Mouse (Mus musculus): ENCODE data around the gene P2rx6.
"Not testable (repeated sequence)": the region's sequence is repeated elsewhere in the genome, so short reads cannot be mapped to it uniquely, and the experiment has no call there.

Gene P2rx6

GRCm38 (mm10) chr16:17561751-17562208 is at the start of gene P2rx6:
TSS of gene P2rx6 (plus strand) at chr16:17561885.
- peak; percentile 12 to 58 for DNase-seq

DNA sequence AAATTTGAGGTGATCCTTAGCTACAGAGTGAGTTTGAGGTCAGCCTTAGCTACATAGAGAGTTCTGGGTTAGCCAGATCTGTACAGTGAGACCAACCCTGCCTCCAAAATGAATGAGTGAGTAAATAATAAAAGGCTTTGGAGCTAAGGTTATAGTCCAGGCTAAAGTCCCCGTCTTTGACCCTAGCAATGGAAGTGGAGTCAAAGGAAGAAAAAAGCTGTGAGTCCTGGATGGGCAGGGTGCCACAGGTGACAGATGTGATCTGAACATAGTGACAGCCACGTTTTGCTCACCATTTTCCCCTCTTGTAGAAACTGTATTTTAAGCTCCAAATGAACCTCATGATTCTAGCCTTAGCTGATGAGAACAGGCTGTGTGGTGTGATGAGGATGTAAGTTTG is 42.8 kb upstream of the P2rx6 start:
- peak in 1 of 2 experiments; percentile 51 for DNase-seq

DNA sequence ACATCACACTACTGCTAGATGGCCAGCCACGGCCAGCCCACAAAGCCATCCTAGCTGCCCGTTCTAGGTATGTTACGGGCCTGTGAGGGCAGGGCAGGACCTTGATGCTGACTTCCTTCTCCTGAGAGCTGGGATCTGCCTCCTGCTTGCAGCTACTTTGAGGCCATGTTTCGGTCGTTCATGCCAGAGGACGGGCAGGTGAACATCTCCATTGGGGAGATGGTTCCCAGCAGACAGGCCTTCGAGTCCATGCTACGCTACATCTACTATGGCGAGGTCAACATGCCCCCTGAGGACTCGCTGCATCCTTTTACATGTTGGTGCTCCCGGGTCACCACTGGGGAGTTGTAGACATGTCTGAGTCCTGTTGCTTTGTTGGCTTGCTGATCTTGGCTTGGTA is 37.5 kb upstream of the P2rx6 start:
- DNase-seq = no peak

GRCm38 (mm10) chr16:17525524-17525923 is 36.2 kb upstream of the P2rx6 start:
- DNase-seq = no peak

DNA sequence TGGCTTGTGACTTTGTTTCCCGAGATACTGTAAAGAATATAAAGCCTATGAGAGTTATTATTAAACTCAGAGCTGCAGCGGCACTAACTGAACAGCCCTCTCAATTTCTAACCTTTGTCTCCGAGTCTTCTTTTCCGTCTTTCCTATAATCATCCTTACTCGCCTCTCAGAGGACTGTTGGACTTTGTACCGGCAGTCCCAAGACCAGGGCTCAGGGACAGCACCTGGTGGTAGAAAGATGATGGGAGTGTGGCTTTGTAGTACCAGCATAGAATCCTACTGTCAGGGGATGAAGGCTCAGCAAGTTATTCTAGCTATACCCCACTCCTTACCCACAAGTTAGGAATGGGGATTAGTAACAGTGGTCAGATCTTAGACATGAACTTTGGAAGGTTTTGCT is 35.5 kb upstream of the P2rx6 start:
- DNase-seq = peak; percentile 51 to 73

- no peak for DNase-seq
These were observed 34.1 kb upstream of the P2rx6 start for GRCm38 (mm10) chr16:17527606-17528005.

DNA sequence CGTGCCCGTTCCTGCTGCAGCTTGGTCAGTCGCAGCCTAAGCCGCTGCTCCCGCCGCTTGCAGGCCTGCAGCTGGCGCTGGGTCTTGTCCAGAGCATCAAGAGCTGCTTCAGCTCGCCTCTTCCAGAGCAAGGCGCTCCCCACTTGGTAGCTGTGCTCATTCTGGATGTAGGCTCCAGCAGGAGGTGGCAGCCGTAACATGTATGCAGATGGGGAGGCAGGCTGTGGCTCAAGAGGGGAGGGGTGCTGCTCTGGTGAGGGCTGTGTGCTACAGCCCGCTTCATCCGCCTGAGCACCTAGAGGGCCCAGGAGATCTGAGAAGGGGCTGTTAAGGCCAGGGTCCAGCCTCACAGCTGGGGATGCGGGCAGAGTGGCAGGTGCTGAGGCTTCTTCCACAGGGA is 33.4 kb upstream of the P2rx6 start:
- no peak for DNase-seq

- DNase-seq = peak in 1 of 2 experiments; percentile 42
These were observed 31.6 kb upstream of the P2rx6 start for GRCm38 (mm10) chr16:17529981-17530586.

GRCm38 (mm10) chr16:17530640-17531288 is 30.9 kb upstream of the P2rx6 start, which contains the start of gene Thap7:
TSS of gene Thap7 (minus strand) at chr16:17531136.
- DNase-seq = peak; percentile 97 to 99

- peak; percentile 53 to 72 for DNase-seq
These were observed 29.4 kb upstream of the P2rx6 start for GRCm38 (mm10) chr16:17532271-17532670.

DNA sequence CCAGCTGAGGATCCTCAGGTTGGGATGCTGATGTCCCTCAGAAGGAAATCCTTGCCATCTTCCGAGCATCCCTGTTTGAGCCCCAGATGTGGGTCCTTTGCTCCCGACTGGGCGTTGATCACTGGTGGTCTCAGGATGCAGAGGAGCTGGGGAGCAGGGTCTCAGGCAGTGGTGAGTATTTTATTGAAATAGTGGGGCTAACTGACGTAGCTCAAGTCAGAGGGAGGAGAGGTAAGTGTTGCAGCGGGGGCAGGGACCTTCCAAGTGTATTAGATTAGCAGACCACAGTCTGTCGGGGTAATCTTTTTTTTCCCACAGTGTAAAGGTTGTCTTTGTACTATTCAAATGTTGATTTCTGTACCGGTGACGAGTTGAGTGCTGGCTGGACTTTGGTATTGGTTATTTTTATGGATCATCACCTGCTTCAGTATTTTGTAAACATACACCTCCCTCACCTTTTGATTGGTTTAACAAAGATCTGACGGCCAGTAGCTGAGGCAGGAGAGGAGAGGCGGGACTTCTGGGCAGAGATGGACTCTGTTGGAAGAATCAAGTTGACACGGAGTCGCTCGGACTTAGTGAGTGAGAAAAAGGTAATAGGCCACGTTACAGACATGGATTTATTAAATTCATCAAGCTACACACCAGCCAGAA is 28.9 kb upstream of the P2rx6 start:
- DNase-seq = no peak

DNA sequence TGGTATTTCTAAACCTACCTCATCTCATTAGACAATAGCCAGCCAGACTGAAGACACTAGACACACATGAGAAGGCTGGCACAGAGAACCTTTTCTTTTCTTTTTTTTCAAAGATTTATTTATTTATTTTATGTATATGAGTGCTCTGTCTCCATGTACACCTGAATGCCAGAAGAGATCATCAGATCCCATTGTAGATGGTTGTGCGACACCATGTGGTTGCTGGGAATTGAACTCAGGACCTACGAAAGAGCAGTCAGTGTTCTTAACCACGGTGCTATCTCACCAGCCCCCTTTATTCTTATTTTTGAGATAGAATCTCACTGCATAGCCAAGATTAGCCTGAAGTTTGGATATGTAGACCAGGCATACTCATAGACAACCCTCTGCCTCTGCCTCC is 25.1 kb upstream of the P2rx6 start:
- peak in 1 of 2 experiments; percentile 49 for DNase-seq

DNA sequence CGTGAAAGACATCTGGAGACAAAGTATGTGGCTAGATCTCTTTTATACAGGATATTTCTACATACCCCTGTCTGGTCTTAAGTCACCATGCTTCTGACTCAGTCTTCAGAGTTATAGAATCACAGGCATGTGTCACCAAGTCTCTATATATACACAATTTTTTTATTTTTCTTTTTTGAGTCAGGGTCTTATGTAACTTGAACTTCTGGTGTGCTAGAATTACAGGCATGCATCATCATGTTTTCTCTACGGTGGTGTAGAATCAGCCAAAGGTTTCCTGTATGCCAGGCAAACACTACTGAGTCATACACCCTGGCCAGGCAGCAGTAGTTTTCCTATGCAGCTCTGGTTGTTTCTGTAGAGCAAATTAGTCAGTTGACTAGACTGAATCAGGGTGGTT is 19.1 kb upstream of the P2rx6 start:
- no peak for DNase-seq

- DNase-seq = no peak
These were observed 8.8 kb upstream of the P2rx6 start for GRCm38 (mm10) chr16:17552837-17553236.

DNA sequence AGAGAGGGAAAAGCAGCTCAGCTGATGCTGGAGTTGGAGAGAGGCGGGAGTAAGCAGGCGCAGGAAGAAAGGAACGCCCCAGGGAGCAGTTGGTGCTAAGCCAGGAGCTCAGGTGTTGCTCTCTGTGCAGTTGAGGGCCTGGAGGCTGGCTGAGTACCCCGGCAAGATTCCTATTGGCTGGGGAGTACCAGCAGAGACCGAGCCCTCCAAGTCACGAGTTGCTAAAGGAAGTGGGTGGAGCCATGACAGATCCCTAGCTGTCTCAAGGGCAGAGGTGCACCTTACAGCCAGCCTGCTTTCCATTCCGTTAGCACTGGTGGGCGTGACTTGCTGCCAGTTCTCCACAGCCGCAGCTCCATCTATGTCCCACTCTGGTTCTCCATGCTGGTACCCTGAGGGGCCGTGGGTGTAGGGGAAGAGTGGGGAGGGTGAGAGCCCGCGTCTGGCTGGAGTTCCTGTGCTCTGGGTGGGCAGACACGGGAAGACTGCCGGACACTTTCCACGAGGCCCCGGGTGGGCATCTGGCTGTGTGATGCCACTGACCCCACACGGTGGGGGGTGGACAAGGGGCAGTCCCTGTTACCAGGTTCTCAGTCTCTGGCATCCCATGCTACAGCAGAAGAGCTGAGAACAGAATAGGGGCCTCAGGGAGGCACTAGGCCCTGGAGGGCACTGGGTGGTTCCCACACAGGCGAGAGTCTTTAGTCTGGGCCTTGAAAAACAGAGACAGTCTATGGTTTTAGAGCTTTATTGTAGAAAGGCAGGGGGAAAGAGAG is 7.6 kb upstream of the P2rx6 start:
- peak; percentile 81 to 87 for DNase-seq

DNA sequence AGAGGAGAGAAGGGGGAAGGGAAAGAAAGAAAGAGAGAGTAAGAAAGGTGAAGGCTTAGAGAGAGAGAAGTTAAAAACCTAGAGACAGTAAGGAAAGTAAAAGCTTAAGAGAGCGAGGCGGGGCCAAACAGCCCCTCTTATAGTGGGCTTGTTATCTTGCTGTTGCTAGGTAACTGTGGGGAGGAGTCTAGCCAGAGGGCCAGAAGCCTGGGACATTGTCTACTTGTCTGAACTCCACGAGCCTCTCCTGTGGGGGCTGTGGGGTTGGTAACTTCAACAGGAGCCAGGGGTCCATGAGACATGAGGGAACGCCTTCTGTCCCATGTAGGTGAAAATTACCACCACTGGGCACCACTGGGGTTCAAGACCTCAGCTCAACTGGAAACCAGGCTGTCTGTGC is 7.0 kb upstream of the P2rx6 start:
- DNase-seq = not testable (repeated sequence)

DNA sequence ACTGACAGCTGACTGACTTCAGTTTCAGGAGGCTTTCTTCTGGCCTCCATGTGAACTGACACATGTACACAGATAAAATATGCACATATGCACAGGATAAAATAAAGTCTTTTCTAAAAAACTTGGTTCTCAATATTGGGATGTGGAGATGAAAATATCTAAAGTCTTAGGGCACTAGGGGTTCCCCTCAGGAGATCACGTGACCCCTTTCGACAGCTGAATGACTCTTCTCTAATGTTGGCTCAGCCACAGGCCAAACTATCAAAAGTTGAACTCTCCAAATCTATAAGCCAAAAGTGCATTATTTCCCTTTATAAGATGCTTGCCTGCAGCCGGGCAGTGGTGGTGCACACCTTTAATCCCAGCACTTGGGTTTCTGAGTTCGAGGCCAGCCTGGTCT is 5.5 kb upstream of the P2rx6 start:
- no peak for DNase-seq

DNA sequence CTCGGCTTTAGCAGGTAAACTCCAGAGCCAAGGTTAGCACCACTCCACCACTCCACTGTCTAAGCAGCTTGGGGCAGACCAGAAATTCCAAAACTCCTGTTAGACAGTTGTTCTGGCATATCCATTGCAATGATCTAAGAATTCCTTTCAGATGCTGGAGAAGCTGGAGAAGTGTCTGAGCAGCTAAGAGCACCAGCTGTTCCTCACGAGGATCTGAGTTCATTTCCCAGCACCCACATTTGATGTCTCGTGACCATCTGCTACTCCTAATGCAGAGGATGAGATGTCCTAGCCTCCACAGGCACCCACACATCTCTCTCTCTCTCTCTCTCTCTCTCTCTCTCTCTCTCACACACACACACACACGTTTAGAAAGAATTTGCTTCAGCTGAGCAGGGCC is 4.8 kb upstream of the P2rx6 start:
- no peak for DNase-seq

DNA sequence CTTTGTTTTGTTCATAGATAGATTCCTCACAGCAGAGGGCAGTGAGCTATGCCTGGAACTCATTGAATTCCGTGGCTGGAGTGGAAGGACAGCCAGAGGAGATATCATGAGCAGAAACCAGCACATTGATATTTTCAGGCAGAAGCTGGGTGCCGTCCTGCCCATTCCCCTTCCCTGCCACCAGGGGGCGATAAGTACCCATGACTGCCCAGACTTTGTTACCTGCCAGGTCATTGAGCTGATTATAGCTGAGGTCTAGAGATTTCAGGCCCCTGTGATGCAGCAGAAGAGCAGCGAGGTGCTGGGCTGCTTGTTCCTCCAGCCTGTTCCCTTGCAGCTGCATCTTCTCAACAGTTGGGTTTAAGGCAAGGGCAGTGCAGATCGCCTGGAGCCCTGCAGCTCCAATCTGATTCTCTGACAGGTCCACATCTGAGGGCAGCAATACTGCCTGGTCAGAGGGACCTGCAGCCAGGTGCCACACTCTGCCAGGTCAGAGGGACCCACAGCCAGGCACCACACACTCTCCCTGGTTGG is 3.7 kb upstream of the P2rx6 start:
- DNase-seq = peak; percentile 55 to 79

DNA sequence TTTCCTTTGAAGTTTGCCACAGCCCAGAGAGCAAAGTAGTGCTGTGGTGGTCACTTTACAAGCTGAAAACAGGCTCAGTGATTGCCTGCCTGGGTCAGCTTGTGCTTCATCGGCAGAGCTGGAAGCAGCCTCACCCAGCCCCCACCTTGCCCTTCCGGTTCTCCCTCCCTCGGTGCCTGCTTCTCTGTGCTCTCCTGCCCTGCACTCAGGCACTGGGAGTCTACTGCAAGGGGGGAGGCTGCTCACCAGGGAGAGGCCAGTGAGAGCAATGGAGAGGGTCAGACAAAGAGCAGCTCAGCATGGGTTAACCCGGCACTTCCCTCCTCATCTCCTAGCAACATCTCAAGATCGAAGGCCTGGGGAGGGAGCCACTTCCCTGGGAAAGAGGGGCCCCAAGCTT is 2.9 kb upstream of the P2rx6 start:
- no peak for DNase-seq

- DNase-seq = no peak
These were observed 2.2 kb upstream of the P2rx6 start for GRCm38 (mm10) chr16:17559396-17560027.

- peak; percentile 51 to 61 for DNase-seq
These were observed 446 bp upstream of the P2rx6 start, which contains the start of gene Lrrc74b for GRCm38 (mm10) chr16:17561128-17561750. TSS of gene Lrrc74b (minus strand) at chr16:17561247.
